Mouse (Mus musculus): ENCODE measurements at regions not wholly inside any gene's neighbourhood (a gene's known extent, or its start where the extent isn't known, plus 50 kb on each side); places are given as distances from the start of the nearest gene placed in this dataset.

DNA sequence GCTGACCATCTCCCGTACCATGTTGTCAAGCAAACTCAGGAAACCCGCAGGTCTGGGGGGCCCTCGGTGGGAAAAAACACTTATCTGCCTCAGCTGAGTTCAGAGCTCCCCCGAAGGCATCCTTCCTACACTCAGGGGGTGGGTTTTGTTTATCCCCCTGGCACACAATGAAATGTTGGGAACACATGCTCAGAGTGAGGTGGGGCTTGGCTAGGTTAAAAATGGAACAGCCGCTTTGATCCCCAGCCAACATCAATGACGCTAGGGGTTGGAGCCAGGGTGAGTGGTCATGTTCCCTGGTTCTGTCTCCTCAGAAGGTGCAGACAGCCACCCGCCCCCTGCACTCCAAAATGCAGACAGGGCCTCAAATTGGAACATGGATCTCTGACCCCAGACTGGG lies 221.3 kb upstream of the Tbx3 start:
- TF ChIP-seq JUND (IDR thresholded peaks at IDR 0.05; ENCODE audit: low read depth, low read length) (no peak), TBP (IDR thresholded peaks at IDR 0.05; ENCODE audit: low read depth, low read length) (no peak), UBTF (IDR thresholded peaks at IDR 0.05; ENCODE audit: borderline replicate concordance, insufficient read depth, low read depth, low read length) (no peak), POLR2AphosphoS5 (IDR thresholded peaks at IDR 0.05; ENCODE audit: borderline replicate concordance, low read depth, low read length) (no peak), E2F4 (IDR thresholded peaks at IDR 0.05; ENCODE audit: borderline replicate concordance, low read depth, low read length) (no peak), ZC3H11A (IDR thresholded peaks at IDR 0.05; ENCODE audit: low read depth, low read length) (no peak), POLR2A (IDR thresholded peaks at IDR 0.05; ENCODE audit: control insufficient read depth in 1 of 2, insufficient read depth in 1 of 2, low read depth in 1 of 2, low read length in 2 of 2, poor library complexity in 1 of 2) (no peak), USF2 (IDR thresholded peaks at IDR 0.05; ENCODE audit: borderline replicate concordance in 1 of 2, insufficient read depth in 1 of 2, low read depth in 1 of 2, low read length in 2 of 2) (no peak), ETS1 (IDR thresholded peaks at IDR 0.05; ENCODE audit: low read depth, low read length) (no peak), SIN3A (IDR thresholded peaks at IDR 0.05; ENCODE audit: low read length) (no peak), POLR2AphosphoS2 (IDR thresholded peaks at IDR 0.05; ENCODE audit: low read length) (no peak), CHD1 (IDR thresholded peaks at IDR 0.05; ENCODE audit: low read depth, low read length) (no peak), MYC (IDR thresholded peaks at IDR 0.05; ENCODE audit: low read depth, low read length) (no peak), ZNF384 (IDR thresholded peaks at IDR 0.05; ENCODE audit: low read depth, low read length) (no peak), MXI1 (IDR thresholded peaks at IDR 0.05; ENCODE audit: low read depth, low read length) (no peak), RAD21 (IDR thresholded peaks at IDR 0.05; ENCODE audit: low read depth, low read length) (no peak), TCF12 (IDR thresholded peaks at IDR 0.05; ENCODE audit: low read depth, low read length) (no peak), RCOR1 (IDR thresholded peaks at IDR 0.05; ENCODE audit: low read depth, low read length) (no peak), NELFE (IDR thresholded peaks at IDR 0.05; ENCODE audit: low read depth, low read length) (no peak)
- Histone ChIP-seq H3K9ac (ENCODE audit: control insufficient read depth, low read depth, low read length, poor library complexity, severe bottlenecking) (no peak overlapping the region), H3K79me2 (ENCODE audit: control insufficient read depth, insufficient read depth, low read length, poor library complexity) (no peaks in the 10 kb centered on the region), H3K27me3 (ENCODE audit: control insufficient read depth in 1 of 2, insufficient read depth in 2 of 2, low read length in 2 of 2) (no peaks in the 10 kb centered on the region), H3K9me3 (replicated peaks; ENCODE audit: insufficient read depth, low read length) (no peaks in the 10 kb centered on the region), H3K27ac (ENCODE audit: control insufficient read depth, low read depth, low read length) (no peak overlapping the region), H3K36me3 (ENCODE audit: control insufficient read depth in 1 of 2, insufficient read depth in 2 of 2, low read length in 2 of 2) (no peaks in the 10 kb centered on the region), H3K4me1 (ENCODE audit: control insufficient read depth in 1 of 2, insufficient read depth in 2 of 2, low read length in 2 of 2) (no peaks in the 10 kb centered on the region), H3K4me3 (ENCODE audit: control insufficient read depth in 1 of 2, insufficient read depth in 1 of 2, low read depth in 2 of 2, low read length in 2 of 2) (no peak overlapping the region)
- no peak for DNase-seq (ENCODE audit: low read depth, low spot score)

DNA sequence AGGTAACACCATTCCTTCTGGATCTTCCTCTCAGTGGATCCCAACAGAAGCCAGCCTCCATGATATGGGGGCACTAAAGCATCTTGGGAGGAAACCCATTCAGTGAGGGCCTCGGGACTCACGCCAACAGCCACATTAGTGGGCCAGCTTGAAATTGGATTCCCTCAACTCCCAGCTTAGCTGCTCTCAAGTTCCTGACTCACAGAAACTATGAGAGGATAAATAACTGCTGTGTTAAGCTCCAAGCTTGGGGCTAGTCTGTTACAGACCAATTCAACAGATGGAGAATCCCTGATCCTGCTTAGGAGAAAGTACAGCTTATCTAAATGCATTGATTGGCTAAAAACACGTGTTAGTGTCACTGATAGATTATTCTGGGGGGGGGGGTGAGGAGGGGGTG lies 210.7 kb upstream of the Tbx3 start:
- H3K79me2 ChIP-seq (ENCODE audit: control insufficient read depth, insufficient read depth, low read length, poor library complexity), result no peaks in the 10 kb centered on the region
- no peak for TF ChIP-seq HCFC1 (IDR thresholded peaks at IDR 0.05; ENCODE audit: low read depth, low read length)
- no peak for TF ChIP-seq RCOR1 (IDR thresholded peaks at IDR 0.05; ENCODE audit: low read depth, low read length)
- TF ChIP-seq GATA1 (IDR thresholded peaks at IDR 0.05; ENCODE audit: low read depth, low read length), result no peak
- no peak for TF ChIP-seq SMC3 (IDR thresholded peaks at IDR 0.05; ENCODE audit: low read depth, low read length)
- TF ChIP-seq SIN3A (IDR thresholded peaks at IDR 0.05; ENCODE audit: low read length), result no peak
- no peak for TF ChIP-seq USF1 (IDR thresholded peaks at IDR 0.05; ENCODE audit: low read depth, low read length)
- TF ChIP-seq POLR2AphosphoS5 (IDR thresholded peaks at IDR 0.05; ENCODE audit: borderline replicate concordance, low read depth, low read length), result no peak
- no peak for TF ChIP-seq USF2 (IDR thresholded peaks at IDR 0.05; ENCODE audit: borderline replicate concordance in 1 of 2, insufficient read depth in 1 of 2, low read depth in 1 of 2, low read length in 2 of 2)
- TF ChIP-seq ELF1 (IDR thresholded peaks at IDR 0.05; ENCODE audit: low read depth, low read length), result no peak
- TF ChIP-seq MAX (IDR thresholded peaks at IDR 0.05; ENCODE audit: low read length), result no peak
- no peak for TF ChIP-seq TCF12 (IDR thresholded peaks at IDR 0.05; ENCODE audit: low read depth, low read length)
- TF ChIP-seq CHD1 (IDR thresholded peaks at IDR 0.05; ENCODE audit: low read depth, low read length), result no peak
- TF ChIP-seq E2F4 (IDR thresholded peaks at IDR 0.05; ENCODE audit: borderline replicate concordance, low read depth, low read length), result no peak
- TF ChIP-seq CTCF (IDR thresholded peaks at IDR 0.05 in 2 of 3, conservative IDR thresholded peaks at IDR 0.05 in 1 of 3; ENCODE audit: control insufficient read depth in 1 of 3, insufficient read depth in 1 of 3, low read depth in 2 of 3, low read length in 3 of 3, poor library complexity in 1 of 3, severe bottlenecking in 1 of 3), result no peak
- no peak for TF ChIP-seq MEF2A (IDR thresholded peaks at IDR 0.05; ENCODE audit: extremely low read depth, insufficient replicate concordance, low read depth, low read length, poor library complexity, severe bottlenecking)
- TF ChIP-seq CHD2 (IDR thresholded peaks at IDR 0.05; ENCODE audit: low read length), result no peak
- TF ChIP-seq ZKSCAN1 (IDR thresholded peaks at IDR 0.05; ENCODE audit: low read depth, low read length), result no peak
- no peak for TF ChIP-seq MXI1 (IDR thresholded peaks at IDR 0.05; ENCODE audit: low read depth, low read length)
- DNase-seq (ENCODE audit: low read depth, low spot score), result no peak
- H3K27me3 ChIP-seq (ENCODE audit: control insufficient read depth in 1 of 2, insufficient read depth in 2 of 2, low read length in 2 of 2), result no peaks in the 10 kb centered on the region
- no peaks in the 10 kb centered on the region for H3K9me3 ChIP-seq (replicated peaks; ENCODE audit: insufficient read depth, low read length)
- H3K36me3 ChIP-seq (ENCODE audit: control insufficient read depth in 1 of 2, insufficient read depth in 2 of 2, low read length in 2 of 2), result no peaks in the 10 kb centered on the region
- no peak overlapping the region for H3K4me3 ChIP-seq (ENCODE audit: control insufficient read depth in 1 of 2, insufficient read depth in 1 of 2, low read depth in 2 of 2, low read length in 2 of 2)
- H3K9ac ChIP-seq (ENCODE audit: control insufficient read depth, low read depth, low read length, poor library complexity, severe bottlenecking), result no peak overlapping the region
- no peaks in the 10 kb centered on the region for H3K4me1 ChIP-seq (ENCODE audit: control insufficient read depth in 1 of 2, insufficient read depth in 2 of 2, low read length in 2 of 2)
- no peak overlapping the region for H3K27ac ChIP-seq (ENCODE audit: control insufficient read depth, low read depth, low read length)
